Mouse (Mus musculus) CD4-positive, CD25-positive, alpha-beta regulatory T cell, adult 4 months (primary cell): ENCODE measurements around the gene Abca8a. TPM values are rescaled to one million over a fixed set of nuclear protein-coding genes. Genes with fewer than 3 reads are reported as not detected.

Source experiments
- ATAC-seq: one replicate; pipeline ENCODE4 v1.8.0; 2017
- polyA plus RNA-seq, 2 experiments: library from polyadenylated mRNA; unstranded; fragments of 100-300 nt; shearing (Covaris generic); gene quantifications; one replicate each; pipeline ENCODE4 v1.2.1; 2017

The Abca8a gene
- polyA plus RNA-seq = not detected

- ATAC-seq = no peak
These were observed at the start of gene Abca8a for GRCm38 (mm10) chr11:110095858-110096257. Abca8a (minus strand) TSS chr11:110095978.

GRCm38 (mm10) chr11:110145421-110145820 lies 49.6 kb upstream of the Abca8a start:
- ATAC-seq = no peak

DNA sequence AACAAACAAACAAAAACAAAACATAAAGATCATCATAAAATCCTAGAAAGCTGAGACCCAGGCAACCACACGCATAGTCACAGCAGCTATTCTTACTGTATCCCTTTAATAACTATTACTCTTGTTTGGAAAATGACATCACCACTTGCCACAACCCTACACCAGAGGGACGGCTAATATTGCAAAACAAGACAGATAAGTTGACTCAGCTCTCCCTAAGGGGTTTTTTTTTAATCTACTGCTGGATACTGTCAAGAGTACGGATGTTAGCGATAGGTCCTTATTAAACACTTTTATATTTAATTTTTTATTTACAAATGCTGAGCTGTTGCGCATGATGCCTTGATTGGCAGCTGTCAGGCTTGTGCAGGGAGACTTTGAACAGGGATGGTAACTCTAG lies 35.0 kb upstream of the Abca8a start:
- no peak for ATAC-seq

DNA sequence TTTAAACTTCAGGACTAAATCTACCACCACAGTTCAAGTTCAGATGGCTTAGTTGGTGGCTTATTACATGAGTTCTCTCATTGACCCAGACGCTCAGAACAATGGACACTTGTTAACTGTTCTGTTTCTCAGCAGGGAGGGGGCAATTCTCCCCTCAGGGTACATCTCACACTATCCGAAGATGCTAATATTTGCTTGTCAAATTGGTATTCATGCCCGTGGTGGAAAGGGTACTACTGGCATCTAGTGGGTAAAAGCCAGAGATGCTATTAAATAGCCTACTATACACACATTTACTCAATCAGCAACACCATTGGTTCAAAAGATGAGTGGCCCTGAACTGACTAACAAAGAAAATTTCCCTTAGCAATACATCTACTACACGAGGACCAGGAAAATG lies 15.4 kb upstream of the Abca8a start:
- ATAC-seq = no peak

DNA sequence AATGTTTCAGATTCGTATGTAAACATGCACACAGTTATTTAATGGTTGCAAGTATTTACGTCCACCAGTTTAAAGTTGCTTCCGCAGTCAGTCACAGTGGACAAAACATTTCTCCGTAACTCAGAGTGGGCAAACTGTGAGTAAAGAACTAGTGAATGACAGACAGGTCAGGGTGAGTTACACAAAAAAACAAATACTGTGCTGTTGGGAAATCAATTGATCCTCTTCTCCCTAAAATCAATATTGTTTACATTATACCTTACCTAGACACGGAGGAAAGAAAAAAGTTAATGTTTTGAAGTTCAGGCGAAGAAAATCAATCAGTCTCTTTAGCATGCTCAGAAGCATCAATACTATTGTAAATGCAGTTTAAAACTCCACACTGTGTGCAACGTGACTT lies 5.7 kb upstream of the Abca8a start:
- ATAC-seq = no peak

DNA sequence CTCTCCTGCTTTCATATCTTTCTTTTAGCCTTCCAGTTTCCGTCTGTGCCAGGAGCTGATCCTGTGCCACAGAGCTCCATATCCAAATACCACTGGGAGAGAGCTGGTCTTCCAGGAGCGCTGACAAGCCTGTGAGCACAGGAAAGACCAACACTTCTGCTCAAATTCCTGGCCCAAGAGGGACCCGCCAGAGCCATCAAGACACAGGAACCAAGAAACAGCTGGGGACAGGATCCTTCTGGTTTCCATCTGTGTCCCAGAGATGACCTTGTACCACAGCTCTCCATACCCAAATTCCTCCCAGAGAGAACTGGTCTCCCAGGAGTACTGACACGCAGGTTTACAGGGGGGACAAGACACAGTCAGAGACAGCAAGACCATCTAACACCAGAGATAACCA lies 3.1 kb upstream of the Abca8a start:
- ATAC-seq = no peak

DNA sequence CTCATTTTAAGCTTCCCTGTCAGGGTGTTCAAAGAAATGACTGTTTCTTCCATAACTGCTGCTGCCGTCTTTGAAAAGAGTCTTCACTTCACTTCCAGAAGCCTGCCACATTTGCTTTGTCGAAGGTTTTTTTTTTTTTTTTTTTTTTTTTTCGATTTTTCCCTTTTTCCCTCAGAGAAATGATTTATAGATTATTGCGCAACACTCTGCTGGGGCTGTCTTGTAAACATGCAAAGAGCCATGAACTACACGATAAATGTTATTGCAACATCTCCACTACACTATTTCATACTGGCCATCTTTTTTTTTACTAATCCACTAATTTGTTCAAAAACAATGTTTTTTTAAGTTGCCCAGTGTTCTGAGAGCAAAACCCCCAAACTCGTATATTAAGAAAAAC lies 1.7 kb upstream of the Abca8a start:
- ATAC-seq = no peak

DNA sequence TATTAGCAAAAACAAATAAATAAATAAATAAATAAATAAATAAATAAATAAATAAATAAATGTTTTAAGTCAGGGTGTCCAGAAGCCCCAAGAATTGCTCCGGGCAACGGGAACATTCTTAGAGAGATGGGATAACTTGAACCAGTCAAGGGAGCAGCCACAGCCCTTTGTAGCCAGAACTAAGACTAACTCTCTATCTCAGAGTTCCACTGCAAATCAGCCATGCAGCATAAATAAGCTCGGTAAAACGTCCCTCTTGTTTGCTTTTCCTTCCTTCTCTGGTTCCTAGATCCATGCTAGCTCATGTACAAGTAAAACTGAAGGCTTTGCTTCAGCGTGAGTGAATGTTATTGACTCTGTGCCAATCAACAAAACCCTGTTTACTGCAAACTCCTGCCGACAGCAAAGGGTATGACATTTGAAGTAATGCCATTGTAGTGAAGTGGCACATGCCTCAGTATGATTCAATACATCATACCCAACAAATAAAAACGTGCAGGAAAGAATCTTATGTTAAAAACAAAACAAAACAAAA lies 865 bp downstream of the Abca8a start:
- ATAC-seq = no peak

DNA sequence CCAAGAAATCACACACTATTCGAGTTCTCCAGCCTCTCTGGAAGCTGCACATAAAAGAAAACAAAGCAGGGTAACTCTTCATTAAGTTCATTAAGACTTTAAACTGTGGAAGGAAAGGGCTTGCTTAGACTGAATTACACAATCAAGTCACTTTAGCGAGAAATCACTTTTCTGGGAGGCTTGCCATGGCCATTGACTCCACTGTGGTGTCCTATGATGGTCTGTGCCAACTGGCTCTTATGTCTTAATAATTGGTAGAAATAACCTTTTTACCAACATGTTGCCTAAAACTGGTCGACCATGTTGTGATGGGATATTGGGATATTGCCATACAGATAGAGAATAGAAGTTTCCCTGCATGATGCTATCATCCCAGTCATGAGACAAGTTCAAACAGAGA lies 1.5 kb downstream of the Abca8a start:
- no peak for ATAC-seq

DNA sequence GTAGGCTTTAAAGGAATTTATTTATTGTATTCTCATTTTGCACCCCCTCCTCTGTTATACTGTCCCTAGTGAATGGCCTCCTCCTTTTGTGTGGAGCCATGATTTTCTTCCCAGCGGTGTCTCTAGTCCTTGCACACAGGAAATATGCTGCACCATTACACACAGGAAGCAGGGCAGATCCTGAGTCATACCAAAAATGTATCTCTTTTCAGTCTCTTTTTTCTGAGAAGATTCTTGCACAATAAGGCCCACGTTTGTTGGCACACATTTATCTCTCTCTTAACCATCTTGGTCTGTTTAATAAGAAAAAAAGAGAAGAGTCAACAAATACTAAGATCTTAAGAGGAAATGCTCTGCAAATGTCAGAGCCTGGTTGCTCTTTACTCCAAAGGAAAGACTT lies 4.5 kb downstream of the Abca8a start:
- ATAC-seq = no peak

DNA sequence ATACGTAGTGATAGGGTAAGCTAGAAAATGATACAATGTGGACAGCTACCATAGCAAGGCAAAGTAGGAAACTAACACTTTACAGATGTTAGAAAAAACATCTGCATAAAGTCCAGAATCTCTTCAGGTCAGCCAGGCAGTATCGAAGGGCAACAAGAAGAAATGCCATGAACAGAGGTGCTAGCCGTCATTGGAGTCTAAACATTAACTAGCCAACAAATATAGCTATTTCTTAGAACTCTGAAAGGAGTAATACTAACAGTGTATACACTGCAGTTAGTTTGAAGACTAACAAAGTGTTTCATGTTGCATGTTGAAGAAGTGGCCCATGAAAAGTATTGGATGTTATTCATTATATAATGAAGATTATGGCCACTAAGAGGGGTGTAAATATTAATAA lies 23.6 kb downstream of the Abca8a start:
- ATAC-seq = no peak

DNA sequence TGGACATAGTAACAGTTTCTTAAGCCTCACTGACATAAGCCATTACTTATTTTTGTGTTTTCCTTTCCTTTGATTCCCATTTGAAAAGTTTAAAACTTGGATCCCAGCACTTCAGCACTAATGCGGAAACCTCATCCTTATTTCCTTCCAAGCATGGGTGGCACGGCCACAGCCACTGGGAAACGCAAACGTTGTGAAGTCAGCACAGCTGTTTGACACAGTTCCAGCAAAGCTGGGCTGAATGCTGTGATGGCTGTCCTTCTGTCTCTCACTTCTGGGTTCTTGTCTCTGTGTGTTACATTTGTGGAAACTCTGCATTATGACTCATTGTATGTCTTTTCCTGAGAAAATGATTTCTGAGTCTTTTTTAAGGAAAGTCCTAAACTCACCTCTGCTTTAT lies 34.7 kb downstream of the Abca8a start:
- no peak for ATAC-seq

- no peak for ATAC-seq
These were observed 35.7 kb downstream of the Abca8a start for GRCm38 (mm10) chr11:110060127-110060526.

DNA sequence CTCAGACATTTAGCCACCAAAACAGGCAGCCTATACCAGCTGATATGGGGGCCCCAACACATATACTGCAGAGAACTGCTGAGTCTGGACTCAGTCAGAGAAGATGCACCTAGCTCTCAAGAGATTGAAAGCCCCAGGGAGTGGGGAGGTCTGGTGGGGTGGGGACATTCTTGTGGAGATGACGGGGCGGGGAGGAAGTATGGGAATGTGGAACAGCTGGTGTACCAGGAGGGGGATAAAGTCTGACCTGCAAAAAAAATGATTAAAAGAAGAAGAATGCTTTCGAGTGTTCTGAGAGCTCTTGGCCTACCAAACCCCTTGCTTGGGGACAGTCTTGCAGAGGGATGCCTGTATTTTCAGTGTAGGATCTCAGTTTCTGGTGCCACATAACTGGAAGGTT lies 42.1 kb downstream of the Abca8a start:
- no peak for ATAC-seq

DNA sequence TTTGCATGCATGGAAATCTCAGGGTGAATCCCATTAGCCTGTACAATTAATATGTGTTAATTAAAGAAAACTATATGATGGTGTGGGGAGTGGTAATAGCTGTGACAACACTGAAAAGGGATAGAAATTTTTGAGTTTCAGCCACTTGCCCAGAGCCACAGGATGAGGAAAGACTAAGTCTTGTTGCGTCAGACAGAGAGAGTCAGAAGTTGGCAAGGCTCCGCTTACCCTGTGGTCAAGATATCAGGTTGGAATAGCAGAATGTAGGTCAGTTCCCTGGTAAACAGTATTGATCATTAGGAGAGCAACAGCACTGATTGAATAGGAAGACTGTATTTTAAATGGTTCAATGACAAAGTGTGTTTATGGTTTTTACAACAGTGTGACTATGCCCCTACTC lies 58.0 kb downstream of the Abca8a start:
- no peak for ATAC-seq

GRCm38 (mm10) chr11:110028913-110029695 lies 66.7 kb downstream of the Abca8a start:
- no peak for ATAC-seq

GRCm38 (mm10) chr11:110010836-110011546 lies 84.8 kb downstream of the Abca8a start:
- no peak for ATAC-seq

GRCm38 (mm10) chr11:109995624-109996023 lies 100.2 kb downstream of the Abca8a start, which contains the start of gene Abca8b:
Abca8b (minus strand) TSS chr11:109995845.
- ATAC-seq = no peak

GRCm38 (mm10) chr11:109995013-109995412 lies 100.8 kb downstream of the Abca8a start:
- ATAC-seq = no peak

GRCm38 (mm10) chr11:109994014-109994413 lies 101.8 kb downstream of the Abca8a start:
- ATAC-seq = no peak

GRCm38 (mm10) chr11:109991270-109991669 lies 104.5 kb downstream of the Abca8a start:
- no peak for ATAC-seq

GRCm38 (mm10) chr11:109990256-109990655 lies 105.5 kb downstream of the Abca8a start:
- ATAC-seq = no peak

- no peak for ATAC-seq
These were observed 107.6 kb downstream of the Abca8a start for GRCm38 (mm10) chr11:109988164-109988563.
